Mouse (Mus musculus) MEL (cell line): ENCODE measurements around the gene Rbpj. TPM values are rescaled to one million over a fixed set of nuclear protein-coding genes. Genes with fewer than 3 reads are reported as not detected.
"Not testable (repeated sequence)": the region's sequence is repeated elsewhere in the genome, so short reads cannot be mapped to it uniquely, and the experiment has no call there.

Source experiments
- DNase-seq: peaks from one replicate; pipeline ENCODE4 v3.0.0; 2011; ENCODE audit warnings: low read depth, low spot score
- H3K27ac ChIP-seq: 2 replicates; pipeline ENCODE4 v1.5.1; 2012; ENCODE audit warnings: low read depth, mild to moderate bottlenecking, control low read depth, low read length, moderate library complexity; ENCODE audit not compliant: control insufficient read depth
- H3K27me3 ChIP-seq, 2 experiments: fragments of 150-350 bp in 1 of 2; sonication (generic) in 1 of 2; 2 replicates each; pipeline ENCODE4 v1.6.1; 2012; ENCODE audit warnings: low read length in 2 of 2, mild to moderate bottlenecking in 2 of 2, improper control_type of control experiment in 1 of 2, moderate library complexity in 1 of 2; ENCODE audit not compliant: insufficient read depth in 2 of 2, control insufficient read depth in 1 of 2
- H3K36me3 ChIP-seq, 2 experiments: 2 replicates each; pipeline ENCODE4 v1.6.1; 2012 to 2014; ENCODE audit warnings: low read length in 2 of 2, improper control_type of control experiment in 1 of 2, inconsistent platforms in 1 of 2, mild to moderate bottlenecking in 1 of 2; ENCODE audit not compliant: insufficient read depth in 2 of 2, control insufficient read depth in 1 of 2
- H3K4me1 ChIP-seq, 2 experiments: fragments of 150-350 bp in 1 of 2; sonication (generic) in 1 of 2; 2 replicates each; pipeline ENCODE4 v1.6.1; 2012; ENCODE audit warnings: low read length in 2 of 2, improper control_type of control experiment in 1 of 2, mild to moderate bottlenecking in 1 of 2; ENCODE audit not compliant: insufficient read depth in 2 of 2, control insufficient read depth in 1 of 2
- H3K4me3 ChIP-seq, 2 experiments: fragments of 150-350 bp in 1 of 2; sonication (generic) in 1 of 2; 2 replicates each; pipeline ENCODE4 v1.5.1; 2012; ENCODE audit warnings: low read depth in 2 of 2, low read length in 2 of 2, mild to moderate bottlenecking in 2 of 2, moderate library complexity in 2 of 2, control low read depth in 1 of 2, improper control_type of control experiment in 1 of 2; ENCODE audit not compliant: control insufficient read depth in 1 of 2, insufficient read depth in 1 of 2
- H3K79me2 ChIP-seq: 2 replicates; pipeline ENCODE4 v1.6.1; 2012; ENCODE audit warnings: mild to moderate bottlenecking, low read length, moderate library complexity; ENCODE audit not compliant: control insufficient read depth, poor library complexity, insufficient read depth
- H3K9ac ChIP-seq: 2 replicates; pipeline ENCODE4 v1.6.1; 2012; ENCODE audit warnings: low read depth, mild to moderate bottlenecking, control low read depth, low read length, moderate library complexity; ENCODE audit not compliant: control insufficient read depth, poor library complexity, severe bottlenecking
- H3K9me3 ChIP-seq: fragments of 150-350 bp; sonication (generic); replicated peaks from 2 replicates; pipeline ENCODE4 v1.6.1; 2012; ENCODE audit warnings: mild to moderate bottlenecking, low read length, improper control_type of control experiment, moderate library complexity; ENCODE audit not compliant: insufficient read depth
- BHLHE40 ChIP-seq: IDR thresholded peaks from 2 replicates; pipeline ENCODE4 v1.6.1; 2012; ENCODE audit warnings: low read depth, mild to moderate bottlenecking, inconsistent platforms, low read length, improper control_type of control experiment, borderline replicate concordance
- E2F4 ChIP-seq: IDR thresholded peaks from 2 replicates; pipeline ENCODE4 v1.6.1; 2011; ENCODE audit warnings: low read depth, low read length, improper control_type of control experiment, borderline replicate concordance
- ETS1 ChIP-seq: IDR thresholded peaks from 2 replicates; pipeline ENCODE4 v1.6.1; 2012; ENCODE audit warnings: low read depth, mild to moderate bottlenecking, inconsistent platforms, low read length, improper control_type of control experiment, moderate library complexity
- MAFK ChIP-seq: IDR thresholded peaks from 2 replicates; pipeline ENCODE4 v1.6.1; 2011; ENCODE audit warnings: low read depth, mild to moderate bottlenecking, low read length, improper control_type of control experiment, borderline replicate concordance
- MYB ChIP-seq: IDR thresholded peaks from 2 replicates; pipeline ENCODE4 v1.6.1; 2011; ENCODE audit warnings: mild to moderate bottlenecking, low read depth, low read length, improper control_type of control experiment
- TAL1 ChIP-seq: IDR thresholded peaks from 2 replicates; pipeline ENCODE4 v1.6.1; 2012; ENCODE audit warnings: mild to moderate bottlenecking, inconsistent platforms, low read length, moderate library complexity, mixed read lengths
- TBP ChIP-seq: IDR thresholded peaks from 2 replicates; pipeline ENCODE4 v1.8.0; 2011; ENCODE audit warnings: low read depth, low read length, improper control_type of control experiment
- UBTF ChIP-seq: IDR thresholded peaks from 2 replicates; pipeline ENCODE4 v1.6.1; 2012; ENCODE audit warnings: low read depth, mild to moderate bottlenecking, inconsistent platforms, low read length, improper control_type of control experiment, moderate library complexity, borderline replicate concordance; ENCODE audit not compliant: insufficient read depth
- USF1 ChIP-seq: IDR thresholded peaks from 2 replicates; pipeline ENCODE4 v1.6.1; 2014; ENCODE audit warnings: low read depth, mild to moderate bottlenecking, inconsistent platforms, low read length, improper control_type of control experiment, moderate library complexity
- ZNF384 ChIP-seq: IDR thresholded peaks from 2 replicates; pipeline ENCODE4 v1.6.1; 2012; ENCODE audit warnings: low read depth, mild to moderate bottlenecking, inconsistent platforms, low read length, improper control_type of control experiment
- polyA plus RNA-seq, 2 experiments: library from polyadenylated mRNA; stranded (reverse) in 1 of 2; unstranded in 1 of 2; fragments of >175 nt in 1 of 2; fragments of >200 nt in 1 of 2; gene quantifications; 2 replicates each; pipeline versions ENCODE4 v1.2.1 to v1.2.4; 2012; ENCODE audit warnings: low replicate concordance in 2 of 2, low read depth in 1 of 2; ENCODE audit not compliant: insufficient read length in 2 of 2, insufficient read depth in 1 of 2, missing spikeins in 1 of 2
- total RNA-seq: library from RNA; depleted of rRNA; stranded (reverse); fragments of 300-350 nt; gene quantifications from 2 replicates; pipeline ENCODE4 v1.2.3, GENCODE M21; 2012

Gene Rbpj
- total and polyA plus RNA-seq, 3 experiments, result 6.0 to 34.5 (median 19.1) TPM

DNA sequence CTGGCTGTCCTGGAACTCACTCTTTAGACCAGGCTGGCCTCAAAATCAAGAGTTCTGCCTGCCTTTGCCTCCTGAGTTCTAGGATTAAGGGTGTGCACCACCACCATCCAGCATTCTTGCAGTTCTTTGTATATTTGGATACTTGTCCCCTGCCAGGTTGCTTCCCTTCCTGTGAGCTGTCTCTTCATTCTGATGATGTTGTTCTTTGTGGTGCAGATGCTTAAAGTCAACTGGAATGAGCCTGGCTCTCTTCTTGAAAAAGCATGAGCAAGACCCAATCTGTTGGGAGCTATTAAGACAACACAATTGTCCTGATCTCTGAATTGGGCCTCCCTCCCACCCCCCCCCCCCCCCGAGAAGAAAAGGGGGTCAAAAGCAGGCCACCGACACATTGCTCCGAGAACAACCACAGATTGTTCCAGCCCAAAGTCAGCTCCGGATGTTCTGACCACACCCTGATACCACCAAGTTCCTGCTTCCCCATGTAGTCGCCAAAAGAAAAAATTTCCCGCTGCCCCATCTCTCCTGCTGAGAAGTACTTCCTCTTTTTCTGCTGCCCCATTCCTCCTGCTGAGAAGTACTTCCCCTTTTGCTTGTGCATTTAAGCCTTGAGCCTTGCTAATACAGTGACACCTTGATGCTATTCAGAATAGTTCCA lies 207.7 kb downstream of the Rbpj start:
- H3K4me1 ChIP-seq, H3K4me3 ChIP-seq, H3K9ac ChIP-seq, DNase-seq, H3K27me3 ChIP-seq, H3K27ac ChIP-seq, H3K9me3 ChIP-seq, H3K79me2 ChIP-seq, H3K36me3 ChIP-seq: not testable (repeated sequence)

- Histone ChIP-seq H3K36me3 (no peaks in the 10 kb centered on the region), H3K27ac (no peak overlapping the region), H3K4me1 (no peaks in the 10 kb centered on the region), H3K27me3 (no peaks in the 10 kb centered on the region), H3K4me3 (no peak overlapping the region), H3K9me3 (no peaks in the 10 kb centered on the region), H3K9ac (no peak overlapping the region), H3K79me2 (no peaks in the 10 kb centered on the region)
- TF ChIP-seq USF1, result no peak
- no peak for TF ChIP-seq UBTF
- no peak for TF ChIP-seq MYB
- TF ChIP-seq TBP, result no peak
- TF ChIP-seq TAL1, result no peak
- no peak for DNase-seq
These were observed 210.7 kb downstream of the Rbpj start for GRCm38 (mm10) chr5:53676671-53677070.

DNA sequence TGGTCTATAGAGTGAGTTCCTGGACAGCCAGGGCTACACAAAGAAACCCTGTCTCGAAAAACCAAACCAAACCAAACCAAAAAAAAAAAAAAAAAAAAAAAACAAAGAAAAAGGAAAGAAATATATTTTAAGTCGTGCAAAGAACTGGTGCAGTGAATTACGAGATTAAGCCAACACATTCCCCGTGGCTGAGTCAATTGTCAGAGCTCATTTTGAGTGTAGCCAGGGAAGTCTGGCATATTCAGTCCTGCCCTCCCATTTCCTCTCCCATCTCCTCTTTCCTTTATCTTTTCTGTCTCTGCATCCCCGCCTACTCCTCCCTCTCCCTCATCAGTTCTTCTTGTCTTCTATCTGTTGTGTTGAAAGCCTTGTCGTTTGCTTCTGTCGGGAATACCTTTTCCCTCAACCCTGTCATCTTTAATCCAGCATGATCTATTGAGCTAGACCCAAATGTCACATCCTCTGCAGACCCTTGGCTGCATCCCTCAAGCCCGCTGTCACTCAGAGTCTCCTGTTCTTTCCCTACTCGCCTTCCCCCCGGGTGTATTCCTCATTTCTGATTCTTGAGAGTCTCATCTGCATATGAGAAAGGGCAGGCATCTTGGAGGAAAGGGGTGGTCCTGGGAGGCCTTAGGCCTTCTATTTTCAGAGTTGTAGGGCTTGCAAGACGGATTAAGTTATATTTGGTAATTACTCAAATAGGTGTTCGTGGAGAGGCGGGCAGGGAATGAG lies 212.2 kb downstream of the Rbpj start:
- Histone ChIP-seq H3K27ac (no peak overlapping the region), H3K4me3 (no peak overlapping the region), H3K27me3 (no peaks in the 10 kb centered on the region), H3K4me1 (no peaks in the 10 kb centered on the region), H3K36me3 (no peaks in the 10 kb centered on the region), H3K9ac (no peak overlapping the region), H3K79me2 (no peaks in the 10 kb centered on the region)
- DNase-seq, result no peak
- TF ChIP-seq ZNF384, result no peak
- no peak for TF ChIP-seq E2F4
- TF ChIP-seq BHLHE40, result no peak
- TF ChIP-seq MAFK, result no peak
- no peak for TF ChIP-seq ETS1
- TF ChIP-seq MYB, result no peak
- TF ChIP-seq, all 39 proteins: peak for 0
- no peaks in the 10 kb centered on the region for H3K9me3 ChIP-seq
